Mouse (Mus musculus): ENCODE results near the gene Atp4b. TPM values are rescaled to one million over a fixed set of nuclear protein-coding genes. Genes with fewer than 3 reads are reported as not detected.

Atp4b gene
- polyA plus RNA-seq, 1 experiment = not detected

DNA sequence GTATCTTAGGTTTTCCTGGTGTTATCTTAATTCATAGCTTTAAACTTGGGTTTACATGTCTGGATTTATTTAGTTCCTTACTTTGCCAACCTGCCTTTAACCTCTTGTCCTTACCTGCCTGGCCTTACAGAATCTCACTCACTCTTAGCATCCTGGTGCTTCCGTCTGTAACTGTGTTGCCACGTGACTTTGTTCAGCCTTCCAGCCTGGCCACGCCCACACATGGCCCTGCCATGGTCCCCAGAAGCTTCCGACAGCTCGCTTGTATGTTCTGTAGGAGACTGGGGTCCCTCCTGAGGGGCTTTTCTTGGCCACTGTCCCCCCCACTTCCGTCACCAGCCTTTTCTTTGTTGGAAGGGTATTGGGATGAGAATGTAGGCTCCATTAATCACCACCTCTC, 40.4 kb downstream of the Atp4b start:
- Histone ChIP-seq H3K4me3 (replicated peaks) (no peak overlapping the region), H3K9me3 (no peaks in the 10 kb centered on the region), H3K4me1 (peaks cover 99% of the 10 kb centered on the region), H3K27me3 (replicated peaks) (no peaks in the 10 kb centered on the region), H3K36me3 (replicated peaks; ENCODE audit: low read length) (peaks cover 94% of the 10 kb centered on the region)
- TF ChIP-seq GATA1 (IDR thresholded peaks at IDR 0.05; ENCODE audit: borderline replicate concordance, low read length) (no peak), FLI1 (IDR thresholded peaks at IDR 0.05; ENCODE audit: low read length) (no peak)

DNA sequence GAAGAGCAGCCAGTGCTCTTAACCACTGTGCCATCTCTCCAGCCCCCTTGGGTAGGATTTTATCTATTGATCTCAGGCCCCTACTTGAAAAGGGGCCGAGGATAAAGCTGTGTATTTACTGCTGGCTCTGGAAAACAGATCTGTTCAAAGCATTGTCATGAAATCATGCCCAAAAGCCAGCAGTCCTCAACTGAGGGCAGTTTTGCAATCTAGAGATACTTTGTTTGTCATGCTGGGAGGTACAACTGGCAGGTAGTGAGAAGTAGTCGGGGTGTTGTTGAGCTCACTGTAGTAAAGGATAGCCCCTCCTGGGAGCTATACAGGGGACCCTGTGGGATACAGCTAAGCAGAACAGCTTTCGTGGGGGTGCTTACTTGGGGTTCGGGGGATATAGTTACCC, 42.7 kb downstream of the Atp4b start:
- Histone ChIP-seq H3K4me1 (peaks cover 100% of the 10 kb centered on the region), H3K9me3 (no peaks in the 10 kb centered on the region), H3K4me3 (replicated peaks) (no peak overlapping the region), H3K36me3 (replicated peaks; ENCODE audit: low read length) (peaks cover 94% of the 10 kb centered on the region), H3K27me3 (replicated peaks) (no peaks in the 10 kb centered on the region)
- no peak for TF ChIP-seq GATA1 (IDR thresholded peaks at IDR 0.05; ENCODE audit: borderline replicate concordance, low read length)
- TF ChIP-seq FLI1 (IDR thresholded peaks at IDR 0.05; ENCODE audit: low read length) = no peak

DNA sequence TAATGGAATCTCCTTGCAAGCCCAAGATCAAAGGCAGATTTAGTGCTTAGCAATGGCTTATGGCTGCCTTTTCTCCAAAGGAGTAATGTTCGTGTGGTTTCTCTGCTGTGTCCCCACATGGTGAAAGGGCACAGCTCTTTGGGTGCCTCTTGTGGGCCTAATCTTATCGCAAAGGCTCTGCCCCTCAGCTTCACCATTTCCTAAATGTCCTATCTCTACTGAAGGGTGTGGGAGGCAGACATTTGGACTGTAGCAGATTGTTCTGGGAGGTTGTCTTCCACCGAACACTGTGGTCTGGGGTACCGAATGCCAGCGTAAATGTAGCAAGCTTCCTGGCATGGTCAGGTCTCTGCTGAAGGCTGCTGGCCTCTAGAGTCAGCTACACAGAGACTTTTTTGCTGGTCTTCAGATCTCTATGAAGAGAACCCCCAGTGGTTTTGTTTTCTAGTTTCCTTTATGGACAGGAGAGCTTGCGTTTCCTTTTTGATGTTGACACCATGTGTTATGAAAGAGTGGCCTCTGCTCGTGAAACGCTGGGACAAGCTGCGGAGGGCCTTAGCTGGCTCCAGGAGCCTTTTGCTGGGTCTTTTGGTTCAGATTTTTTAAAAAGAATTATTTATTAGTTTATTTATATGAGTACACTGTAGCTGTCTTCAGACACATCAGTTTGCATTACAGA, 43.3 kb downstream of the Atp4b start:
- H3K36me3 ChIP-seq (replicated peaks; ENCODE audit: low read length) = peaks cover 94% of the 10 kb centered on the region
- H3K27me3 ChIP-seq (replicated peaks) = no peaks in the 10 kb centered on the region
- H3K4me3 ChIP-seq (replicated peaks) = peak overlapping the region; percentile 66
- peaks cover 100% of the 10 kb centered on the region for H3K4me1 ChIP-seq
- no peaks in the 10 kb centered on the region for H3K9me3 ChIP-seq
- TF ChIP-seq FLI1 (IDR thresholded peaks at IDR 0.05; ENCODE audit: low read length) (no peak), GATA1 (IDR thresholded peaks at IDR 0.05; ENCODE audit: borderline replicate concordance, low read length) (no peak)

DNA sequence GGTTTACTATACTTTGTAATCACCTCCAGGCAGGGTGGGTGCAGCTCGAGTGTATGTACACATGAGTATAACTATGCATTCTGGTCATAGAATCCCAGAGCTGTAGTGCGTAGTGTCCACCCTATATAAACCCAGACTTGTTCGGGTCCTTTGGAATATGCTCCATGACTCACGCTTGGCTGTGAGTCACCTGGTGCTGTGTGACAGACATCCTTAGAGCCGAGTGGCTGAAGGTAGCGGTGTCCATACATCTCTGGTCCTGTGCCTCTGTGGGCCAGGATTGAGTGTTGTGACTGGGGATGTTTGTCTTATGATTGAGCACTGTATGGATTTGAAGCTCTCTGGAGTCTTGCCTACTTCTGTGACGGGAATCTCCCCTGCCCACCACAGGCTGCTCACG, 44.0 kb downstream of the Atp4b start:
- 0 out of 2 replicates have a peak, but pooled peaks cover 3% of the 10 kb centered on the region for H3K9me3 ChIP-seq
- H3K27me3 ChIP-seq (replicated peaks) = no peaks in the 10 kb centered on the region
- peaks cover 94% of the 10 kb centered on the region for H3K36me3 ChIP-seq (replicated peaks; ENCODE audit: low read length)
- H3K4me3 ChIP-seq (replicated peaks) = peak overlapping the region; percentile 66
- H3K4me1 ChIP-seq = peaks cover 98% of the 10 kb centered on the region
- TF ChIP-seq FLI1 (IDR thresholded peaks at IDR 0.05; ENCODE audit: low read length) = no peak
- no peak for TF ChIP-seq GATA1 (IDR thresholded peaks at IDR 0.05; ENCODE audit: borderline replicate concordance, low read length)

DNA sequence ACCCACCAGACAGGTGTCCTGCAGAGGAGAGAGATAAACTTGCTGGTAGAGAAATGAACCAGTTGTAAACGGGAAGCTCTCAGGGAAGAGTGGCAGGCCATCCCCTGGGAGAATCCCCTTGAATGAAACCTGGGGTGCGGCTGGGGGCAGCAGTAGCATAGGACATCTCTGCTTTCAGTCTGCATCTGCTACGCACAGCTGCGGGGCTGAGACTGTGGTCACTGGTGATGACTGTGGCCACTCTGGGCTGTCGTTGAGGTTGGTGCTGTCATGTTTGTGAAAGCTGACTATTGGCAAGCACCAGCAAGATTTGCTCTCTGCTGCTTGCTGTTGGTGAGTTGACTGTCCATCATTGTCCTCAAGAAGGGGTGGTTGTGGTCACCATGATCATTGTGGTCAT, 45.0 kb downstream of the Atp4b start:
- peaks cover 94% of the 10 kb centered on the region for H3K36me3 ChIP-seq (replicated peaks; ENCODE audit: low read length)
- peaks cover 92% of the 10 kb centered on the region for H3K4me1 ChIP-seq

DNA sequence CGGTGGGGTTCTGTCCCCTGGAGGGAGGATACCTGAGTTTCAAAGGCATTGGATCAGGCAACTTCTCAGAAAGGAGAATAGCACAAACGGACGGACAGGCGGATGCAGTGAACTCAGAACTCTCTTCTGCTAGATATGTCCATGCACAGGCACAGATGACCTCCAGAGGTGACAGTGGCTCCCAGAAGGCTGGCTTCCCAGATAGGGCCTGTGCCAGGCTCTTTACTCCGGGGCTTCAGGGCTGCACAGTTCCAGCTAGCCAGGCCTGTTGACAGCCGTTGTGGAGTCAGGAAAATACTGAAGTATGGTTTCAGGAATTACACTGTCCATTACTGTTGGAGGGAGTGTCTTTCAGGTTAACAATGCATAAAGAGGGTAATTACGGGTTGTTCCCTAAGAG, 46.6 kb downstream of the Atp4b start:
- Histone ChIP-seq H3K27me3 (replicated peaks) (no peaks in the 10 kb centered on the region), H3K4me1 (peaks cover 92% of the 10 kb centered on the region), H3K36me3 (replicated peaks; ENCODE audit: low read length) (peaks cover 94% of the 10 kb centered on the region), H3K9me3 (0 out of 2 replicates have a peak, but pooled peaks cover 3% of the 10 kb centered on the region), H3K4me3 (replicated peaks) (no peak overlapping the region)
- TF ChIP-seq FLI1 (IDR thresholded peaks at IDR 0.05; ENCODE audit: low read length) (no peak), GATA1 (IDR thresholded peaks at IDR 0.05; ENCODE audit: borderline replicate concordance, low read length) (no peak)

More for the DNA sequence above, 45.0 kb downstream of the Atp4b start:
- Histone ChIP-seq H3K4me3 (replicated peaks) (peak overlapping the region; percentile 67), H3K27me3 (replicated peaks) (no peaks in the 10 kb centered on the region), H3K9me3 (0 out of 2 replicates have a peak, but pooled peaks cover 3% of the 10 kb centered on the region)
- TF ChIP-seq FLI1 (IDR thresholded peaks at IDR 0.05; ENCODE audit: low read length) (no peak), GATA1 (IDR thresholded peaks at IDR 0.05; ENCODE audit: borderline replicate concordance, low read length) (no peak)

DNA sequence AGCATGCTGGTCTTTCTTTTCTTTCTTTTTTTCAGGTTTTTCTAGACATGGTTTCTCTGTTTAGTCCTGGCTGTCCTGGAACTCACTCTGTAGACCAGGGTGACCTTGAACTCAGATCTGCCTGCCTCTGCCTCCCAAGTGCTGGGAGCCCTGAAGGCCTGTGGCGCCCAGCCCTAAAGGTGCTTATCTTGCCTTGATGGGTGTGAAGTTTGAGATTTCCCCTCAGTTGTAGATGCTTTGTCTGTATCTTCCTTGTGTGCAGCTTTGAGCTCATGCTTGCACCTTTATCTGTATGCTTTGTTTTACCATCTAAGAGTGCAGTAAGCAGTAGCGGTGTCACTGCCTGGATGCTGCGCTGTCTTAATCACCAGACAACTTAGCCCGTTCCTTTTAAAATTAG, 53.5 kb downstream of the Atp4b start:
- H3K27me3 ChIP-seq (replicated peaks) = no peaks in the 10 kb centered on the region
- peaks cover 86% of the 10 kb centered on the region for H3K4me1 ChIP-seq
- no peak overlapping the region for H3K4me3 ChIP-seq (replicated peaks)
- H3K36me3 ChIP-seq (replicated peaks; ENCODE audit: low read length) = peaks cover 80% of the 10 kb centered on the region
- 0 out of 2 replicates have a peak, but pooled peaks cover 3% of the 10 kb centered on the region for H3K9me3 ChIP-seq
- no peak for TF ChIP-seq GATA1 (IDR thresholded peaks at IDR 0.05; ENCODE audit: borderline replicate concordance, low read length)
- no peak for TF ChIP-seq FLI1 (IDR thresholded peaks at IDR 0.05; ENCODE audit: low read length)

DNA sequence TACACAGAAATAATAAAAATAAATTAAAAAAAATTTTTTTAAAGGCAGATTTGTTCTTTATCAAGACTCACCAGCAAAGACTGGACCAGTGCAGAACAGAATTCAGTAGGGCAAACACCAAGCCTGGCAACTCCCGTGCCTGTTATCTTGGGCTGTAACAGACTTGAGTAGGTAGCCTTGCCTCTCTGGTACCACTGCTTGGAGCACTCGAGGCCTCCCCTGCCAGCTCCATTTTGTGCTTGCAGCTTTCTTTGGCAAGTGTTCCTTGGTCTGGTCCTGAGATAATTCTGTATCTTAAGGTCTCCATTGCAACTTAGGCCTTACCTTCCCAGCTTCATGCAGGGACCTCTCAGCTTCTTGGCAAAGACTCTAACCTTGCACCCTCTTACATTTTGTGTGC, 54.3 kb downstream of the Atp4b start:
- H3K27me3 ChIP-seq (replicated peaks) = no peaks in the 10 kb centered on the region
- H3K4me1 ChIP-seq = peaks cover 90% of the 10 kb centered on the region
- peaks cover 73% of the 10 kb centered on the region for H3K36me3 ChIP-seq (replicated peaks; ENCODE audit: low read length)
- H3K9me3 ChIP-seq = no peaks in the 10 kb centered on the region
- H3K4me3 ChIP-seq (replicated peaks) = no peak overlapping the region
- TF ChIP-seq GATA1 (IDR thresholded peaks at IDR 0.05; ENCODE audit: borderline replicate concordance, low read length) = no peak
- TF ChIP-seq FLI1 (IDR thresholded peaks at IDR 0.05; ENCODE audit: low read length) = no peak

DNA sequence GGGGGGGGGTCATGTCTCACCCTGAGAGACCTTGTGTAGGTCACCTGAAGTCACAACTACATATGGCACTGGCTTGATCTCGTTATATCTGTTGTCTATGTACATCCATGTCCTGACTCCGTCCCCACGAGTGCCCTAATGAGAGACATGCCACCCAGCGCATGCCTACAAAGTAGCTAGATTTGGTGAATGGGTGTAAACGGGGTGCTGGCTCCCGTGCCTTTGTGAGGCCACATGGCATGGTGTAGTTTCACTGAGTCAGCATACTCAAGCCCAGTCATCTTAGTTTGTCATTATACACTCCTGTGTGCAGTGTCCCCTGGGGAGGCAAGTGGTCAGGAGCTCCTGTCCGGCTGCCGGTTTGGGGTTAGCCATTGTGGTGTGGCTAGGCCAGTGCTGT, 56.0 kb downstream of the Atp4b start:
- Histone ChIP-seq H3K4me3 (replicated peaks) (peak overlapping the region; percentile 48), H3K36me3 (replicated peaks; ENCODE audit: low read length) (peaks cover 56% of the 10 kb centered on the region), H3K4me1 (peaks cover 83% of the 10 kb centered on the region), H3K9me3 (no peaks in the 10 kb centered on the region), H3K27me3 (replicated peaks) (no peaks in the 10 kb centered on the region)
- no peak for TF ChIP-seq GATA1 (IDR thresholded peaks at IDR 0.05; ENCODE audit: borderline replicate concordance, low read length)
- TF ChIP-seq FLI1 (IDR thresholded peaks at IDR 0.05; ENCODE audit: low read length) = no peak

DNA sequence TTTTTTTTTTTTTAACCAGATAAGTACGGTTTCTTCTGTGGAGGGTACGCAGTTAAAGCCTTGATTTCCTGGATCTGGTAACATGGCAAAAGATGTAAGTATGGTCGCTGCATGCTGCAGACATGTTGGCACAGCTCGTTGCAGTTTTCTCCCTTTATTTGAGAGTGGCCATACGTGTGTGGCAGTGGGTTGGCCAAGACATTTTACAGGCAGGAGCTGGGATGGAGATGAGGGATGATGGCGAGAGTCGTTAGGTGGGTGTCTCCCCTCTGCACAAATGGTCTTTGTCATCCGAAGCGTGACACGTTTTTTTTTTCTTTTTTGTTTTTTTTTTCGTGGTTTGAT, 57.0 kb downstream of the Atp4b start:
- Histone ChIP-seq H3K9me3 (peaks cover 3% of the 10 kb centered on the region; the same call in 1 of the 2 replicates), H3K4me1 (peaks cover 73% of the 10 kb centered on the region), H3K27me3 (replicated peaks) (no peaks in the 10 kb centered on the region), H3K4me3 (replicated peaks) (peak overlapping the region; percentile 92), H3K36me3 (replicated peaks; ENCODE audit: low read length) (peaks cover 45% of the 10 kb centered on the region)
- no peak for TF ChIP-seq GATA1 (IDR thresholded peaks at IDR 0.05; ENCODE audit: borderline replicate concordance, low read length)
- TF ChIP-seq FLI1 (IDR thresholded peaks at IDR 0.05; ENCODE audit: low read length) = no peak
